Mouse (Mus musculus): Measurements from ENCODE around the gene Pip4k2b.

DNA sequence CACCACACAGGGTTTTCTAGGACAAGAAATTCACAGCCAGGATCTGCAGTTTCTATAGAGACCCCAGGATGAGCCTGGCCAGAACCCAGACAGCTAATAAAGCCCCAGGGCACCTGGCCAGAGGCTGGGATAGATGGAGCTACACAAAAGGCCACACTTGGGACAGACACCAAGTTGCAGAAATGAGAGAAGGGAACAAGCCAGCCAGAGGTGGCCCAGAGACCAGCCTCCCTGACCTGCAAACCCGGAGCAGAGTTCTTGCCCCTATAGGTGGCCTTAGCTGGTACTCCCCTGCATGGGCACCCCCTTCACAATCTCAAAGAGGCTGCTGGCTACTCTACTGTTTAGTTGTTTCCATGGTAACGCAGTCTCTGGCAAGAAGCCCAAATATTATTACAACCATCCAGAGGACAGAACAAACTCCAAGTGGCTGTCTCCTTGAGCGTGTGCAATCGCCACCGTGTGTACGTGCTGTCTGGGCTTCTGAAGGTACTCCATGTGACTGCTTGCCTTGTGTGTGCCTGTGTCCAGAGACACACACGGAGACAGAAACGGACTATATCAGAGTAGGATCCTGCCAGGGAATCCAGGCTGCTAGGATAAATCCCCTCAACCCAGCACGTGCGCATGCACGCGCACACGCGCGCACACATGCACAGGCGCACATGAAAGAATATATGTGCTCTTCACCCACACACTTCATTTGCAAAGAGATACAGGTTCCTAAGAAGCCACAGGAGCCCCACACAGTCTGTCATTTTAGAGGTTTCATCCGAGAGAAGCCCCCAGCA lies 49.4 kb downstream of the Pip4k2b start:
- no peak for TF ChIP-seq POLR2A (IDR thresholded peaks at IDR 0.05; ENCODE audit: insufficient read depth, low read depth, low read length)
- TF ChIP-seq CTCF (IDR thresholded peaks at IDR 0.05): no peak

Data from heart, adult 2 months (tissue).